Mouse (Mus musculus): ENCODE measurements at regions not wholly inside any gene's neighbourhood (a gene's known extent, or its start where the extent isn't known, plus 50 kb on each side); places are given as distances from the start of the nearest gene placed in this dataset.
A peak's percentile ranks its signal among the peaks of the same experiment; 100 is the strongest.

DNA sequence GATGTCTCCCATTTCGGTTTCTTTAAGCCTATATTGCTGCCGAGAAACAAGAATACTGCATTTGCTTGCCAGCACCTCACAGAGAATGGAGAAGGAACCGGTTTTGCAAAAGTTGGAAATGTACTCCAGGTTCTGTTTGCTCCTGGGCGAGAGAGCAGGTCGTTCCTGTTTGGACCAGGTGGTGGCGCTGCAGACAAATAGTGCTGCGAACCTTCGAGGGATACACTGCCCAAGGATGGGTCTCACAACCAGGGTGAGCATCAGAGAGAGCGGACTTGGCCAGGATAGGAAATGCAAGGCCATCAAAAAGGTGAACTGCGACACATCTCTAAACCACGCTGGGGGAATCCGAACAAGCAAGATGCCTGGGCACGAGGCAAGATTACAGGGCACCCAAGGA, 54.0 kb upstream of the Ets2 start:
- DNase-seq (ENCODE audit: low spot score in 2 of 2): peak; percentile 63 to 80
- intact Hi-C loops (cut with DNase I): loop anchor here (2.0 kb wide), 1 partner anchor 297 kb away; no protein-coding TSS in a partner anchor

DNA sequence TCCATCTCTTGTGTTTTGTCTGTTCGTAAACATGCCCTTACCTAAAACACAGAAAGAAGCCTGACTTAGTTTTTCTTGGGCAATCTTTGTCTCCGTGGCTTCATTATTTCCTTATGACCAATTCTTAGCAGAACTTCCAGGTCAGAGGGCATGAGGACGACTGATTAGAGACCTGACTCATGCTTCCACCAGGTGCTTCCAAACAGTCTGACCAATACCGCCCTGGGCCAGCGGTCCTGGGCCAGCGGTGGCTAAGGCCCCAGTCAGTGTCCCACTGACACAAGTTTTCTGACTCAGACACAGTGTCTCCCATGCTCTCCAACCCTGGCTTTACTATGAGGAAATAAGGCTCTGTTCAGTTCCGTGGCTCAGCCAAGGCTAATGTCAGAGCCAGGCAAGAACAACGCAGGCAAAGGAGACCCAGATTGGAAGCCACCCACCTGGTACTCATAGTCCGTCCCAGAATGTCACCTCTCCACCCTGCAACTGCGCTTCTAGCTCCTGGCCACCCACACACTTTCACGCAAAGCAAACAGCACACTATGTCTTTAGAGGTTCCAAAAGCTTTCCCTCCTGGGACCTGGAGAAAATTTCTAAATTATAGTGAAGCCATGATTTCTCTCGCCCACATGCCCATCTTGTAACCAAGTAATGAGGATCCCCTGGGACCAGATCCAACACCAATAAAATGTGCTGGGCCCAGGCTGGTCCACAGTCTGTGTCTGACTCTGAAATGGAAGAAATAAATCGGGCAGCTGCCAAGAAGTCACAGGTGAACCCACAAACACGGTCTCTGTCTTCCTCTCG, 56.6 kb upstream of the Erg start:
- intact Hi-C loops (cut with DNase I): loop anchor here (2.0 kb wide), 1 partner anchor 60 kb away; the partner anchor contains the start of gene Ets2
- DNase-seq (ENCODE audit: low spot score in 2 of 2): peak; percentile 14 to 36

DNA sequence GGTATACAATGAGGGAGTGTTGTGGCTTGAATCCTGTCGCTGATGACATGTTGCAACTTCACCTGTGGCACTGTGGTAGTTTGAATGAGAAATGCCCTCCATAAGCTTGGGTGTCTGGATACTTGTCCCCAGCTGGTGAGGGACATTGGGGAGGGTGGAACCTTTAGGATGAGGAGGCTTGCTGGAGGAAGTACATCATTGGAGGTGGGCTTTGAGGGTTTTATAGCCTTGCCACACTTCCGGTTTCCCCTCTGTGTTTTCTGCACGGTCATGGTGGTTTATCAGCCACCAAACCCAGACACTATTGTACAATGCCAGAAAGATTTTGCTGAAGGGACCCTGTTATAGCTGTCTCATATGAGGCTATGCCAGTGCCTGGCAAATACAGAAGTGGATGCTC, 54.3 kb upstream of the Erg start:
- DNase-seq (ENCODE audit: low spot score in 2 of 2): no peak
- intact Hi-C loops (cut with DNase I): no loop called here

DNA sequence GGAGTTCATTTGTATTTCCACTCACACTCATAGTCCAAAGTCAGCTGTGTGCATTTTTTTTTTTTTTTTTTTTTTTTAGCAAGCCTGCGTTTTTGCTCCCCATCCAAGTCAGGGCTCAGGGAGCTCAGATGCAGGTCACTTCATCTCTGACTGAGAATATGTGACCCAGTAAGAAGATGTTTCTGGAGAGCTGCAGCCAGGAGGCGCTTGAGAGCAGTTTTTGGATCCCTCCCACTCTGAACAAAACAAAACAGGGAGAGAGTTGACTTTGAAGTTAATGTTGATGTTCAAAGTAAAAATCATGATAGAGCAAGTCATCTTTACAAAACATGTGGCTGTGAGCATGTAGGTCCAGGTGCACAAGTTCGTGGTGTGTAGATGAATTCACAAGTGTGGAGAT, 53.3 kb upstream of the Erg start:
- intact Hi-C loops (cut with DNase I): no loop called here
- DNase-seq (ENCODE audit: low spot score in 2 of 2): no peak

DNA sequence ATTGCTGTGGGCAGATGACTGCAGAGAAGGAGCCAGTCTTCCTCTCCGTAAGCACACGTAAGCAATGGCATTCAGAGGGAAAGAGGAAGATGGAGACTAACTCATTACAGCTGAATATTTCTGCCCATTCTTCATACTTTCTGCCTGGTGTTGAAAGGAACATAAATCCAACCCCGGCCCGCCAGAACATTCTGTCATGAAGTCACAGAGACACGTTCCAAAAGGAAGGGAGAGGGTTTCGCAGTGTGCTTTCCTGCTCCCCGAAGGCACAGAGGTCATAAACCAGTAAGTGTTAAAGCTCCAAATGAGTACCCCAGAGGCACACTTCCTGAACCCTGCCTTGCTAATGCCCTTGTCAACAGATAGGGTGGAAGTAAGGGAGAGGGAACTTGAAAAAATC, 51.5 kb upstream of the Erg start:
- intact Hi-C loops (cut with DNase I): no loop called here
- DNase-seq (ENCODE audit: low spot score in 2 of 2): no peak

DNA sequence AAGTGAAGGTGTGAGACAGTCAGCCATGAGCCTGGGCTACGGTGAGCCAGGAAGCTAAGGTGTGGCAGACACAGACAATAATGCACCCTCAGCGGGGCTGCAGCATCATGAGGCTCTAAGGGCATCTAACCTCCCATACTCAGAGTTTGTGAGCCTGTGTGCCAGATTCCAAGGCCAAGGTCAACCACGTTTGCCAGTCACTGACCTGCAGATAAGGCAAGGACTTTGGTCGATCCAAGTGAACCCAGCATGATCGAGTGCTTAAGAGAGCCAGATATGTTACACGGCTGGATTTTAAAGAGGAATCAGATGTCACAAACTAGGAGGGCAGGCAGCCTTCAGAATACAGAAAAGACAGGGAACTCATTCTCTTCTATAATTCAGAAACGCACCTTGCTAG, 50.2 kb upstream of the Erg start:
- DNase-seq (ENCODE audit: low spot score in 2 of 2): no peak
- intact Hi-C loops (cut with DNase I): no loop called here
